Mouse (Mus musculus): ENCODE results near the gene Cyb561. TPM values are rescaled to one million over a fixed set of nuclear protein-coding genes. Genes with fewer than 3 reads are reported as not detected.

Gene Cyb561
- polyA plus RNA-seq, 1 experiment = 2.7 TPM

DNA sequence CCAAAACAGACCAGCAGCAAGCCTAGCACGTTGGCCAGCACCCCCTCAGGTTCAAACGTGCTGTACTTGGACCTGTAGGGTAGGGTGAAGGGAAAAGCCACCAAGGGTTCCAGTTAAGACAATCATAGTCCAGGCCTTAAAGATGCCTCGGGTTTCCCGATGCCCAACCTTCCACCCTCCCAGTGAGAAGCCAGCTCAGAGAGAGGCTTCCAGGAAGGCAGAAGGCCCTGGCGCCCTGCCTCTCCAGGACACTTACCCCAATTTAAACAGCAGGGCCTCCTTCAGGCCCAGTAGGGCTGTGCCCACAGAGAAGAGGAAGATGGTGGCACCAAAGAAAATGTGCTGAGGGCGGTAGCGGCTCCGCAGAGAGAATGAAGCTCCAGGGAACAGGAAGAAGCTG, 17.6 kb downstream of the Cyb561 start:
- no peaks in the 10 kb centered on the region for H3K79me2 ChIP-seq (ENCODE audit: control insufficient read depth, insufficient read depth)

DNA sequence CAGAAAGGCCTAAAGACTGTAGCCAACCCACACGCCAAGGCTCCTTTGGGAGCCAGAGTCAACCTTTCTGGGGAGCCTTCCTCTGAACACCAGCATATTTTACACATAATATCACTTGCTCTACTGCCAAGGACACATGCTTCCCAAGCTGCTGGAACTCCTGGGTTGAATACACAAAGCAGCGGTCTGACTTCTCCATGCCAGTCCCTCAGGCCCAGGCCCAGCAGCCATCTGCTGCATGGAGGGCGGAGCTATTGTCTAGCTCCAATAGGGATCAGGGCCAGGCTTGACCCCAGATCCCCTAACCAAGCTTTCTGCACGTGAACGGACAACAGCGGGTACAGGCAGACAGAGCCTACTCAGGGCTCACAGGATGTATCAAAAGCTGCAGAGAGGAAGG, 18.3 kb downstream of the Cyb561 start:
- H3ac ChIP-seq (ENCODE audit: control insufficient read depth, insufficient read length, low read depth) = no peak overlapping the region
- H3K4me3 ChIP-seq (ENCODE audit: insufficient read depth, poor library complexity, severe bottlenecking) = no peak overlapping the region
- no peaks in the 10 kb centered on the region for H3K79me2 ChIP-seq (ENCODE audit: control insufficient read depth, insufficient read depth)
- TF ChIP-seq CTCF (IDR thresholded peaks at IDR 0.05; ENCODE audit: control insufficient read depth, insufficient read depth, insufficient read length) = no peak
- TF ChIP-seq CEBPB (IDR thresholded peaks at IDR 0.05; ENCODE audit: low read depth) = no peak
- no peak for TF ChIP-seq FOSL1 (IDR thresholded peaks at IDR 0.05; ENCODE audit: insufficient read depth, low read length, poor library complexity, severe bottlenecking)
- no peak for TF ChIP-seq MAX (IDR thresholded peaks at IDR 0.05)
- TF ChIP-seq MYOD1 (IDR thresholded peaks at IDR 0.05; ENCODE audit: control insufficient read depth, insufficient read length, low read depth) = no peak
- TF ChIP-seq MYOG (IDR thresholded peaks at IDR 0.05; ENCODE audit: control insufficient read depth, extremely low read depth, insufficient read length) = no peak
- no peak for TF ChIP-seq USF1 (IDR thresholded peaks at IDR 0.05; ENCODE audit: low read depth)
- H3K27me3 ChIP-seq (ENCODE audit: control insufficient read depth, insufficient read depth, insufficient read length) = no peaks in the 10 kb centered on the region
- H3K36me3 ChIP-seq (ENCODE audit: control insufficient read depth, insufficient read depth) = no peaks in the 10 kb centered on the region
- no peaks in the 10 kb centered on the region for H3K79me3 ChIP-seq (ENCODE audit: low read depth)

More for the DNA sequence above, 17.6 kb downstream of the Cyb561 start:
- H3K4me3 ChIP-seq (ENCODE audit: insufficient read depth, poor library complexity, severe bottlenecking) = no peak overlapping the region
- no peak for TF ChIP-seq MYOG (IDR thresholded peaks at IDR 0.05; ENCODE audit: control insufficient read depth, extremely low read depth, insufficient read length)
- no peak for TF ChIP-seq CEBPB (IDR thresholded peaks at IDR 0.05; ENCODE audit: low read depth)
- TF ChIP-seq MYOD1 (IDR thresholded peaks at IDR 0.05; ENCODE audit: control insufficient read depth, insufficient read length, low read depth) = no peak
- TF ChIP-seq MAX (IDR thresholded peaks at IDR 0.05) = no peak
- no peak for TF ChIP-seq FOSL1 (IDR thresholded peaks at IDR 0.05; ENCODE audit: insufficient read depth, low read length, poor library complexity, severe bottlenecking)
- no peak for TF ChIP-seq USF1 (IDR thresholded peaks at IDR 0.05; ENCODE audit: low read depth)
- no peak for TF ChIP-seq CTCF (IDR thresholded peaks at IDR 0.05; ENCODE audit: control insufficient read depth, insufficient read depth, insufficient read length)
- H3K27me3 ChIP-seq (ENCODE audit: control insufficient read depth, insufficient read depth, insufficient read length) = no peaks in the 10 kb centered on the region
- H3K79me3 ChIP-seq (ENCODE audit: low read depth) = no peaks in the 10 kb centered on the region
- no peaks in the 10 kb centered on the region for H3K36me3 ChIP-seq (ENCODE audit: control insufficient read depth, insufficient read depth)
- no peak overlapping the region for H3ac ChIP-seq (ENCODE audit: control insufficient read depth, insufficient read length, low read depth)

DNA sequence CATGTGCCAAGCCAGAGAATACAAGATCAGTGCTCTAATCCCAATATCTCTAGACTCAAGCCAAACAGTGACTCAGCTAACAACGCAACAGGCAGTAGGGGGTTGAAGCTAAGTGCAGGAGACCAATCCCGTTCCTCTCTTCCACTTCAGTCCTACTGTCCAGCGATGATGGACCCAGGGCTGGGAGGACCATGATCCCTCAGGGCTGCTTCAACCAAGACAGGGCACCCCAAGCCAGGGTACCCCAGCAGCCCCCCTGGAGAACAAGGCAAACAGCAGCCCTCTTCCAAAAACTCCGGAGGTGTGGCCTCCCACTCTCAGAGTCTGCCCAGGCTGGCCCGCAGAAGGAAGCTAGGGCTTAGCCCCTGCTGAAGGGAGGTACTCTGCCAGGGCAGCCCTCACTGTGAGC, 18.8 kb downstream of the Cyb561 start:
- Histone ChIP-seq H3K4me3 (ENCODE audit: insufficient read depth, poor library complexity, severe bottlenecking) (no peak overlapping the region), H3K79me2 (ENCODE audit: control insufficient read depth, insufficient read depth) (no peaks in the 10 kb centered on the region), H3K36me3 (ENCODE audit: control insufficient read depth, insufficient read depth) (no peaks in the 10 kb centered on the region), H3K79me3 (ENCODE audit: low read depth) (no peaks in the 10 kb centered on the region), H3K27me3 (ENCODE audit: control insufficient read depth, insufficient read depth, insufficient read length) (no peaks in the 10 kb centered on the region), H3ac (ENCODE audit: control insufficient read depth, insufficient read length, low read depth) (no peak overlapping the region)
- TF ChIP-seq MYOG (IDR thresholded peaks at IDR 0.05; ENCODE audit: control insufficient read depth, extremely low read depth, insufficient read length) (no peak), CTCF (IDR thresholded peaks at IDR 0.05; ENCODE audit: control insufficient read depth, insufficient read depth, insufficient read length) (no peak), FOSL1 (IDR thresholded peaks at IDR 0.05; ENCODE audit: insufficient read depth, low read length, poor library complexity, severe bottlenecking) (no peak), MAX (IDR thresholded peaks at IDR 0.05) (no peak), USF1 (IDR thresholded peaks at IDR 0.05; ENCODE audit: low read depth) (no peak), CEBPB (IDR thresholded peaks at IDR 0.05; ENCODE audit: low read depth) (no peak), MYOD1 (IDR thresholded peaks at IDR 0.05; ENCODE audit: control insufficient read depth, insufficient read length, low read depth) (no peak)

DNA sequence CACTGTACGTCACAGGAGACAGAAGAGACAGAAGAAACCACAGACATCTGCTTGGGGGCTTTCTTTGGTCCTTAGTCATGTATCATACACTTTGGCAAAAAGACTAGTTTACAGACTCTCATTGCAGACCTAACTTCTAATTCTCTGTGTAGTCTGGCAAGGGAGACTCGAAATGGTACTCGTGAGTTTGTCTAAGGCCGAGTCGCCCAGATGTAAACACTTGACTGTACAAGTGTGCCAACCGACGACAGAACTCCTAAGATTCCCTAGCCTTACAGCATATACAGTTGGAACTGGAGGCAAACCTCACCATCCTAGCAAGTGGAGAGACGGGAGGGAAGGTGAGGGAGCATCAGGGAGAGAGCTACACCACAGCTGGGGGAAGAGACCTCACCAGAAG, 19.4 kb downstream of the Cyb561 start:
- H3K79me3 ChIP-seq (ENCODE audit: low read depth) = no peaks in the 10 kb centered on the region
- H3K27me3 ChIP-seq (ENCODE audit: control insufficient read depth, insufficient read depth, insufficient read length) = no peaks in the 10 kb centered on the region
- no peak overlapping the region for H3ac ChIP-seq (ENCODE audit: control insufficient read depth, insufficient read length, low read depth)
- no peak overlapping the region for H3K4me3 ChIP-seq (ENCODE audit: insufficient read depth, poor library complexity, severe bottlenecking)
- TF ChIP-seq MAX (IDR thresholded peaks at IDR 0.05) = no peak
- no peak for TF ChIP-seq MYOD1 (IDR thresholded peaks at IDR 0.05; ENCODE audit: control insufficient read depth, insufficient read length, low read depth)
- TF ChIP-seq USF1 (IDR thresholded peaks at IDR 0.05; ENCODE audit: low read depth) = no peak
- no peak for TF ChIP-seq CTCF (IDR thresholded peaks at IDR 0.05; ENCODE audit: control insufficient read depth, insufficient read depth, insufficient read length)
- no peak for TF ChIP-seq MYOG (IDR thresholded peaks at IDR 0.05; ENCODE audit: control insufficient read depth, extremely low read depth, insufficient read length)
- no peak for TF ChIP-seq CEBPB (IDR thresholded peaks at IDR 0.05; ENCODE audit: low read depth)
- TF ChIP-seq FOSL1 (IDR thresholded peaks at IDR 0.05; ENCODE audit: insufficient read depth, low read length, poor library complexity, severe bottlenecking) = no peak
- H3K79me2 ChIP-seq (ENCODE audit: control insufficient read depth, insufficient read depth) = no peaks in the 10 kb centered on the region
- H3K36me3 ChIP-seq (ENCODE audit: control insufficient read depth, insufficient read depth) = no peaks in the 10 kb centered on the region

DNA sequence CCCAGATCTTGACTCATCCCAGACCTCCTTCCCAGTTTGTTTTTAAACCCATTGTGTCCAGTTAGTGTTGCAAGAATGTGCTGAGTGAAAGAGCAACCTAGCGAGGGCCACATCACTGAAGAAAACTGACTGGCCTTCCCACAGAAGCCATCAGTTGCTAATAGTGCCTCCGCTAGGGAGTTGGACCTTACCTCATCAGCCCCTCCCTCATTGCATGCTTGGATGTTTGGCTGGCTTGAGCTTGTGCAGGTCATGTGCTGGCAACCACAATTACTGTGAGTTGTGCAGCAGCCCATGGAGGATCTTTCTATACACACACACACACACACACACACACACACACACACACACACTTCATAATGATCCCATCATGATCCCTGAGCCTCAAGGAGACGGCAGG, 21.8 kb downstream of the Cyb561 start:
- TF ChIP-seq USF1 (IDR thresholded peaks at IDR 0.05; ENCODE audit: low read depth) (no peak), MAX (IDR thresholded peaks at IDR 0.05) (no peak), FOSL1 (IDR thresholded peaks at IDR 0.05; ENCODE audit: insufficient read depth, low read length, poor library complexity, severe bottlenecking) (no peak), CEBPB (IDR thresholded peaks at IDR 0.05; ENCODE audit: low read depth) (no peak), MYOD1 (IDR thresholded peaks at IDR 0.05; ENCODE audit: control insufficient read depth, insufficient read length, low read depth) (no peak), CTCF (IDR thresholded peaks at IDR 0.05; ENCODE audit: control insufficient read depth, insufficient read depth, insufficient read length) (no peak), MYOG (IDR thresholded peaks at IDR 0.05; ENCODE audit: control insufficient read depth, extremely low read depth, insufficient read length) (no peak)

DNA sequence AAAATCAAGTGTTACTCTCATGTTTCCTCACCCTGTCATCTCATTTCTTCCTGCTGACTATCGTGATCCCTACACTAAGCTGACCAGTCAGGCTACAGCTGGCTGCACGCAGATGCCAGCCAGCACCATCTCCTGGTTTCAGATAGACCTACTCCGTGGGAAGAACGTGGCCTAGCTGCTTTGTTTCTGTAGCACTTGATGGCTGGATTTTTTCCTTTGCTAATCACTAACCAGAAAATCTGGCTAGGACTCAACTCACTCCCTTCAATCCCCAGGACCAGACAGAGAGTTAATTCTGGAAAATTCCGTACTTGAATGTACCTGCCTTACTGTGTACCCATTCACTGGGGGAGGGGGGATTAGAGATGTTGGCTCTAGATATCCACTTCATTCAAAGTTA, 25.0 kb downstream of the Cyb561 start:
- Histone ChIP-seq H3ac (ENCODE audit: control insufficient read depth, insufficient read length, low read depth) (no peak overlapping the region), H3K4me3 (ENCODE audit: insufficient read depth, poor library complexity, severe bottlenecking) (no peak overlapping the region)

More for the DNA sequence above, 21.8 kb downstream of the Cyb561 start:
- no peak overlapping the region for H3ac ChIP-seq (ENCODE audit: control insufficient read depth, insufficient read length, low read depth)
- no peaks in the 10 kb centered on the region for H3K79me3 ChIP-seq (ENCODE audit: low read depth)
- no peak overlapping the region for H3K4me3 ChIP-seq (ENCODE audit: insufficient read depth, poor library complexity, severe bottlenecking)
- no peaks in the 10 kb centered on the region for H3K27me3 ChIP-seq (ENCODE audit: control insufficient read depth, insufficient read depth, insufficient read length)
- H3K36me3 ChIP-seq (ENCODE audit: control insufficient read depth, insufficient read depth) = no peaks in the 10 kb centered on the region
- no peaks in the 10 kb centered on the region for H3K79me2 ChIP-seq (ENCODE audit: control insufficient read depth, insufficient read depth)

More for the DNA sequence above, 25.0 kb downstream of the Cyb561 start:
- Histone ChIP-seq H3K36me3 (ENCODE audit: control insufficient read depth, insufficient read depth) (no peaks in the 10 kb centered on the region), H3K79me2 (ENCODE audit: control insufficient read depth, insufficient read depth) (no peaks in the 10 kb centered on the region), H3K79me3 (ENCODE audit: low read depth) (no peaks in the 10 kb centered on the region), H3K27me3 (ENCODE audit: control insufficient read depth, insufficient read depth, insufficient read length) (no peaks in the 10 kb centered on the region)
- no peak for TF ChIP-seq CEBPB (IDR thresholded peaks at IDR 0.05; ENCODE audit: low read depth)
- no peak for TF ChIP-seq USF1 (IDR thresholded peaks at IDR 0.05; ENCODE audit: low read depth)
- no peak for TF ChIP-seq FOSL1 (IDR thresholded peaks at IDR 0.05; ENCODE audit: insufficient read depth, low read length, poor library complexity, severe bottlenecking)
- no peak for TF ChIP-seq MYOD1 (IDR thresholded peaks at IDR 0.05; ENCODE audit: control insufficient read depth, insufficient read length, low read depth)
- no peak for TF ChIP-seq MYOG (IDR thresholded peaks at IDR 0.05; ENCODE audit: control insufficient read depth, extremely low read depth, insufficient read length)
- no peak for TF ChIP-seq CTCF (IDR thresholded peaks at IDR 0.05; ENCODE audit: control insufficient read depth, insufficient read depth, insufficient read length)
- no peak for TF ChIP-seq MAX (IDR thresholded peaks at IDR 0.05)
